In genomic region chr10:84166568-84166905, GRCm38 (mm10) we compare ENCODE assay signal across 10 mouse cellular contexts.
DNase-seq lines count a peak whose midpoint lies in the region; ATAC-seq and TF ChIP-seq lines count a peak whose summit lies in the region.
"Had no signal": no experiment of that assay in that cellular context is flagged by ENCODE, and none has a peak within 500 bp of the region (broad histone marks: within the 10 kb centered on the region; RNA-seq: fewer than 3 reads in every experiment).

No protein-coding gene starts in this region.

- TF ChIP-seq POLR2A in thymus, adult 2 months (IDR thresholded peaks at IDR 0.05; ENCODE audit: control insufficient read depth, extremely low read depth, insufficient read depth, low read length, poor library complexity), result no peak

- no peaks in the 10 kb centered on the region for H3K36me3 ChIP-seq in thymus, adult 2 months (ENCODE audit: control insufficient read depth, insufficient read depth, low read length)
- no peaks in the 10 kb centered on the region for H3K36me3 ChIP-seq in forebrain, postnatal 0 days (ENCODE audit: insufficient read depth)
- H3K36me3 ChIP-seq in liver, embryonic 12.5 days, result no peaks in the 10 kb centered on the region
- H3K36me3 ChIP-seq: heart, embryonic 13.5 days; midbrain, embryonic 12.5 days had no signal

- WGBS in thymus, adult 2 months, result 45% methylated on average over 3 of the region's 3 CpGs
- 42% methylated on average over 3 of the region's 3 CpGs for WGBS in forebrain, postnatal 0 days
- WGBS in liver, embryonic 12.5 days (ENCODE audit: insufficient replicate concordance), result 39% methylated on average over 3 of the region's 3 CpGs

- no peak overlapping the region for H3K4me2 ChIP-seq in forebrain, postnatal 0 days (ENCODE audit: low read depth)
- no peak overlapping the region for H3K4me2 ChIP-seq in liver, embryonic 12.5 days
- H3K4me2 ChIP-seq: heart, embryonic 13.5 days; midbrain, embryonic 12.5 days had no signal

- H3K27ac ChIP-seq in thymus, adult 2 months (ENCODE audit: control insufficient read depth, insufficient read depth, low read length), result no peak overlapping the region
- no peak overlapping the region for H3K27ac ChIP-seq in forebrain, postnatal 0 days (ENCODE audit: low read depth, low read length)
- H3K27ac ChIP-seq in layer of hippocampus, adult 2 months, result no peak overlapping the region
- H3K27ac ChIP-seq in liver, embryonic 12.5 days, result no peak overlapping the region
- H3K27ac ChIP-seq: heart, embryonic 13.5 days; midbrain, embryonic 12.5 days had no signal

- no peaks in the 10 kb centered on the region for H3K9me3 ChIP-seq in forebrain, postnatal 0 days (ENCODE audit: low read length)
- H3K9me3 ChIP-seq in liver, embryonic 12.5 days (replicated peaks), result no peaks in the 10 kb centered on the region
- H3K9me3 ChIP-seq: heart, embryonic 13.5 days; midbrain, embryonic 12.5 days had no signal

- H3K4me1 ChIP-seq in thymus, adult 2 months (replicated peaks; ENCODE audit: control insufficient read depth, insufficient read depth, low read length), result peaks cover 6% of the 10 kb centered on the region
- H3K4me1 ChIP-seq in forebrain, postnatal 0 days (ENCODE audit: insufficient read depth), result no peaks in the 10 kb centered on the region
- H3K4me1 ChIP-seq in liver, embryonic 12.5 days, result no peaks in the 10 kb centered on the region
- H3K4me1 ChIP-seq: midbrain, embryonic 12.5 days had no signal

- H3K9ac ChIP-seq in forebrain, postnatal 0 days, result no peak overlapping the region
- no peak overlapping the region for H3K9ac ChIP-seq in liver, embryonic 12.5 days
- H3K9ac ChIP-seq: heart, embryonic 13.5 days; midbrain, embryonic 12.5 days had no signal

- H3K4me3 ChIP-seq in thymus, adult 2 months (ENCODE audit: control insufficient read depth, insufficient read depth, low read length), result no peak overlapping the region
- no peak overlapping the region for H3K4me3 ChIP-seq in forebrain, postnatal 0 days (ENCODE audit: low read depth, low read length)
- no peak overlapping the region for H3K4me3 ChIP-seq in layer of hippocampus, adult 2 months
- H3K4me3 ChIP-seq in liver, embryonic 12.5 days, result no peak overlapping the region
- H3K4me3 ChIP-seq: heart, embryonic 13.5 days; midbrain, embryonic 12.5 days had no signal

- peak; percentile 85 for ATAC-seq in forebrain, postnatal 0 days
- ATAC-seq in liver, embryonic 12.5 days, result no peak

- TF ChIP-seq CTCF in thymus, adult 2 months (IDR thresholded peaks at IDR 0.05; ENCODE audit: borderline replicate concordance, control insufficient read depth, extremely low read depth, insufficient read depth, low read length, poor library complexity), result no peak
- peak; percentile 67 for TF ChIP-seq CTCF in forebrain, postnatal 0 days (IDR thresholded peaks at IDR 0.05; ENCODE audit: low read depth)
- TF ChIP-seq CTCF in layer of hippocampus, adult 2 months (conservative IDR thresholded peaks at IDR 0.05), result peak; percentile 69

- peak; percentile 24 for DNase-seq in gastrocnemius, adult 18-20 months (ENCODE audit: low spot score)
- DNase-seq in gastrocnemius, postnatal 36 days, result no peak
- peak; percentile 20 for DNase-seq in thymus, adult 2 months
- DNase-seq in thymus, adult 18-20 months, result no peak
- DNase-seq in forebrain, postnatal 0 days, result peak; percentile 76
- DNase-seq in layer of hippocampus, adult 2 months (ENCODE audit: low spot score in 2 of 2), result peak in 1 of 2 experiments; percentile 47
- DNase-seq in thymus, postnatal 0 days (ENCODE audit: low spot score), result peak; percentile 13

- intact Hi-C loops in gastrocnemius, postnatal 36 days (cut with DNase I), result loop anchor here (10.0 kb wide), 1 partner anchor 268 kb away; no protein-coding TSS in a partner anchor

- H3K27me3 ChIP-seq in thymus, adult 2 months (ENCODE audit: control insufficient read depth, insufficient read depth, low read length), result no peaks in the 10 kb centered on the region
- no peaks in the 10 kb centered on the region for H3K27me3 ChIP-seq in forebrain, postnatal 0 days (ENCODE audit: insufficient read depth, low read length)
- H3K27me3 ChIP-seq in liver, embryonic 12.5 days (replicated peaks), result no peaks in the 10 kb centered on the region
- H3K27me3 ChIP-seq: heart, embryonic 13.5 days; midbrain, embryonic 12.5 days had no signal

Comparison
In these comparisons a context has a peak if more than half of its experiments do, and no peak if none do; other contexts are left out.
1. DNase-seq: peak in gastrocnemius, adult 18-20 months (single experiment), thymus, adult 2 months (single experiment), forebrain, postnatal 0 days (single experiment) and thymus, postnatal 0 days (single experiment); none in gastrocnemius, postnatal 36 days (0 of 2) and thymus, adult 18-20 months (0 of 2).